Mouse (Mus musculus) lung, embryonic 14.5 days (tissue): ENCODE measurements around the gene Dnah8. TPM values are rescaled to one million over a fixed set of nuclear protein-coding genes. Genes with fewer than 3 reads are reported as not detected.

ENCODE experiments used
- ATAC-seq: fragments of 200-750 bp; cut with Nextera tagmentation; 2 replicates; pipeline ENCODE4 v1.8.0; 2017; ENCODE audit warnings: mild to moderate bottlenecking, moderate TSS enrichment, moderate library complexity; ENCODE audit not compliant: insufficient read depth
- DNase-seq: peaks from one replicate; pipeline ENCODE4 v3.0.0-alpha.2; 2015
- H3K27ac ChIP-seq: fragments of 300-500 bp; sonication (generic); 2 replicates; pipeline ENCODE4 v1.5.1; 2014; ENCODE audit warnings: low read depth, mild to moderate bottlenecking, moderate library complexity
- H3K27me3 ChIP-seq: fragments of 300-500 bp; sonication (generic); 2 replicates; pipeline ENCODE4 v1.6.1; 2014; ENCODE audit warnings: low read length, control low read depth; ENCODE audit not compliant: insufficient read depth
- H3K36me3 ChIP-seq: fragments of 300-500 bp; sonication (generic); 2 replicates; pipeline ENCODE4 v1.6.1; 2014; ENCODE audit warnings: control low read depth; ENCODE audit not compliant: insufficient read depth
- H3K4me1 ChIP-seq: fragments of 300-500 bp; sonication (generic); 2 replicates; pipeline ENCODE4 v1.6.1; 2014; ENCODE audit warnings: antibody characterized with exemption, control low read depth; ENCODE audit not compliant: insufficient read depth
- H3K4me2 ChIP-seq: fragments of 300-500 bp; sonication (generic); 2 replicates; pipeline ENCODE4 v1.6.1; 2014; ENCODE audit warnings: mild to moderate bottlenecking
- H3K4me3 ChIP-seq: fragments of 300-500 bp; sonication (generic); 2 replicates; pipeline ENCODE4 v1.5.1; 2014; ENCODE audit warnings: low read depth, low read length
- H3K9ac ChIP-seq: fragments of 300-500 bp; sonication (generic); 2 replicates; pipeline ENCODE4 v1.6.1; 2014
- H3K9me3 ChIP-seq: fragments of 300-500 bp; sonication (generic); 2 replicates; pipeline ENCODE4 v1.6.1; 2016; ENCODE audit warnings: low read depth, low read length, control low read depth
- CTCF ChIP-seq: IDR thresholded peaks from 2 replicates; pipeline ENCODE4 v1.5.1; 2016; ENCODE audit warnings: antibody characterized with exemption, low read depth
- WGBS: fragments of 180-500 bp; shearing (Covaris S2); extraction: QIAGEN DNeasy Blood & Tissue Kit; methylation state at CpG from one replicate; pipeline ENCODE4 v1.1.7; 2014; 5-methylcytosine and 5-hydroxymethylcytosine counted together
- polyA plus RNA-seq: library from polyadenylated mRNA; unstranded; fragments of >200 nt; fragmentation: Nextera tagmentation; extraction: Ambion mirVana; gene quantifications from 2 replicates; pipeline ENCODE4 v1.2.1, GENCODE M21; 2014

Dnah8 gene
- polyA plus RNA-seq, 1 experiment from 2014 or later: 4.7 TPM

DNA sequence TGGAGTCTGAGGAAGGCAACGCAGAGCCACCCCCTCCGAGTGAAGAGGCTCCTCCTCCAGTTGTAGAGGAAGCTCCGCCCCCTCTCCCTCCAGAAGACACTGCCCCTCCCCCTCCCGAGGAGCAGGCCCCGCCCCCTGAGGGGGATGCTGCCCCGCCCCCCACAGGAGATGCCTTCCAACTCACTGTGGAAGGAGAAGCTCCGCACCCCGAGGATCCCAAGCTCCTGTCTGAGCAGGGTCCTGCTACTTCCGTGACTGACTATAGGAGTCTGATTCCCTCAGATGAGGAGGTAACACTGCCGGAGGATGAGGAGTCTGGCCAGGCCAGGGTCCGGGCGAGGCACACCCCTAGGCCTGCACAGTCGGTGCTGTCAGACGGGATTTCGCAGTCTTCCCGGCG, 11.2 kb downstream of the Dnah8 start:
- Histone ChIP-seq H3K27me3 (no peaks in the 10 kb centered on the region), H3K36me3 (no peaks in the 10 kb centered on the region), H3K4me1 (no peaks in the 10 kb centered on the region), H3K9me3 (no peaks in the 10 kb centered on the region), H3K4me2 (peak overlapping the region; percentile 49), H3K9ac (0 out of 2 replicates have a peak overlapping the region, but pooled peaks have one; percentile 10), H3K4me3 (peak overlapping the region; percentile 22), H3K27ac (no peak overlapping the region)
- no peak for TF ChIP-seq CTCF
- 18% methylated on average over 16 of the region's 17 CpGs for WGBS
- ATAC-seq: 0 out of 2 replicates have a peak, but pooled peaks have one; percentile 38
- DNase-seq: peak; percentile 69

DNA sequence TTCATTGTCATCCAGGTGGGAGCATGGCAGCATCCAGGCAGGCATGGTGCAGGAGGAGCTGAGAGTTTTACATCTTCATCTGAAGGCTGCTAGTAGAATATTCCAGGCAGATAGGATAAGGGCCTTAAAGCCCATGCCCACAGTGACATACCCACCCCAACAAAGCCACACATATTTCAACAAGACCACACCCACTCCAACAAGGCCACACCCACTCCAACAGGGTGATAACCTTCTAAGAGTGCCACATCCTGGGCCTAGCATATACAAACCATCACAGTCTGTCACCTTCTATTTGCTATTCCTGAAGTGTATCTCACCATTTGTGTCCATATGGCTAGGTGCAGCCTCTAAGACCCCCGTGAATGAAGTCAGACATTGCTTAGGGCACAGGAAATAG, 13.6 kb downstream of the Dnah8 start:
- DNase-seq: no peak
- no peak for ATAC-seq
- Histone ChIP-seq H3K27ac (no peak overlapping the region), H3K27me3 (no peaks in the 10 kb centered on the region), H3K4me1 (no peaks in the 10 kb centered on the region), H3K36me3 (no peaks in the 10 kb centered on the region), H3K4me2 (no peak overlapping the region), H3K9ac (no peak overlapping the region), H3K9me3 (no peaks in the 10 kb centered on the region), H3K4me3 (no peak overlapping the region)
- 16% methylated on average over 1 of the region's 1 CpGs for WGBS
- no peak for TF ChIP-seq CTCF

DNA sequence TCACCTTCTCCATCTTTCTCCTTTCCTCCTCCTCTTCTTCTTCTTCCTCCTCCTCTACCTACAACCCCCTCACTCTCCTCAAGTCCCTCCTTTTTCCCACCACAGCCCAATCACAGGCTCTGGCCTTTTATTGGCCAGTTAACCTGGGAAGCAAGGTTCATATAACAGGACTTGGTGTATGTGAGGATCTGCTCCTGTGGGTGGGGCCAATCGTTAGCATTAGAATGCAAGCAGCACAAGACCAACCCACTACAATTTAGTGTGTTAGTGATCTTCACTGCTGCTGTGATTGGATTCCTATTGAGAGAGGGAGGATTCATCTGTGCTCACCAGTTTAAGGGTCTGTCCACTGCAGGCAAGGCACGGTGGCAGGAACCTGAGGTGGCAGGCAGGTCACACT, 14.8 kb downstream of the Dnah8 start:
- TF ChIP-seq CTCF: no peak
- DNase-seq (no peak), ATAC-seq (no peak)
- Histone ChIP-seq H3K27ac (no peak overlapping the region), H3K9me3 (no peaks in the 10 kb centered on the region), H3K4me3 (no peak overlapping the region), H3K9ac (no peak overlapping the region), H3K27me3 (no peaks in the 10 kb centered on the region), H3K36me3 (no peaks in the 10 kb centered on the region), H3K4me2 (no peak overlapping the region), H3K4me1 (no peaks in the 10 kb centered on the region)
- WGBS: 60% methylated on average over 2 of the region's 2 CpGs

DNA sequence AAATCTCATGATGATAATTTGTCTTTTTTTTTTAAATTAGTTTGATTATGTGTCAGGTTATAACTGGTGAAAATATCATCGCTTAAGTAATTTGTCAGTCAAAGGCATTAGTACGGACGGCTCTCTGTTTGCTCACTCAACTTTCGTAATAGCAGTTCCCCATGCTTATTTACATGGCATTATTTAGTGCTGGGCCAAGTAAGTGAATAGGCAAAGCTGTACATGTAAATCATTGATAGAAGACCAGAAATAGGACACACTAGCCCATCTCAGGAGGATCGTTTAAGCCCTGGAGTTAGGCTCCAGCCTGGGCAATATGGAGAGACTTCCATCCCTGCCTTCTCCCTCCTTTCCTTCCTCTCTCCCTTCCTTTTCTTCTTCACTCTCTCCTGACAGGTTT, 16.7 kb downstream of the Dnah8 start:
- Histone ChIP-seq H3K27ac (no peak overlapping the region), H3K27me3 (no peaks in the 10 kb centered on the region), H3K9ac (no peak overlapping the region), H3K4me3 (no peak overlapping the region), H3K4me2 (no peak overlapping the region), H3K4me1 (no peaks in the 10 kb centered on the region), H3K9me3 (no peaks in the 10 kb centered on the region), H3K36me3 (no peaks in the 10 kb centered on the region)
- TF ChIP-seq CTCF: no peak
- WGBS: 77% methylated on average over 5 of the region's 5 CpGs
- ATAC-seq (no peak), DNase-seq (no peak)

DNA sequence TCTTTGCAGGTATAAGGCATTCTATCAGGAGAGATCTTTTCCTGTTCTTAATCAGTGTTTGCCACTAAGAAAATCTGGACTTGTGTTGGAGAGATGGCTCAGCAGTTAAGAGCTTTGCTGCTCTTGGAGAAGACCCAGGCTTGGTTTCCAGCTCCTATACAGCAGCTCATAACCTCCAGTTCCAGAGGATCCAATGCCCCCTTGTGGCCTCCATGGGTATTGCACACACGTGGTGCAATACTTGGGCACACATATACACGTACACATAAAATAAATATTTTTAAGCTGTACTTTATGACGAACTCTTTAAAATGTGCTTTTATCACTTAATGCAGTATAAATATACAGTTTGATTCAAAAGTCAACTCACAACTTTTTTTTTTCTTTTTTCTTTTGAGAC, 24.6 kb downstream of the Dnah8 start:
- Histone ChIP-seq H3K4me3 (no peak overlapping the region), H3K4me1 (no peaks in the 10 kb centered on the region), H3K36me3 (no peaks in the 10 kb centered on the region), H3K27ac (no peak overlapping the region), H3K27me3 (no peaks in the 10 kb centered on the region), H3K9me3 (peaks cover 7% of the 10 kb centered on the region; the same call in 1 of the 2 replicates), H3K4me2 (no peak overlapping the region), H3K9ac (no peak overlapping the region)
- DNase-seq (no peak), ATAC-seq (no peak)
- peak; percentile 46 for TF ChIP-seq CTCF
- WGBS: 93% methylated on average over 3 of the region's 3 CpGs

DNA sequence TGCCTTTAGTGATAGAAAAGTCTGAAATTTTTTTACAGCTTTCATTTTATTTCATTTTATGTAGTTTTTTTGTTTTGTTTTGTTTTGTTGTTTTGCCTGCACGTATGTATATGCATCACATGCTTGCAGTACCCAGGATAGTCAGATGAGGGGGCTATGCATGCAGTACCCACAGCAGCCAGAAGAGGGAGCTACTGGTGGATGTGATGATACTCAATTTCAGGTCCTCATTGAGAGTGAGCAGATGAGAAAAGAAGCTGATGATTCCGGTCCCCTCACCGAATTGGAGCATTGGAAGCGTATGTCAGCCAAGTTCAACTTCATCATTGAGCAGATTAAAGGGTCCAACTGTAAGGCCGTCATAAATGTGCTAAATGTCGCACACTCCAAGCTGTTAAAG, 28.9 kb downstream of the Dnah8 start:
- Histone ChIP-seq H3K9me3 (peaks cover 7% of the 10 kb centered on the region; the same call in 1 of the 2 replicates), H3K36me3 (no peaks in the 10 kb centered on the region), H3K4me2 (no peak overlapping the region), H3K4me1 (no peaks in the 10 kb centered on the region), H3K9ac (no peak overlapping the region), H3K27ac (no peak overlapping the region), H3K27me3 (no peaks in the 10 kb centered on the region), H3K4me3 (no peak overlapping the region)
- 92% methylated on average over 6 of the region's 6 CpGs for WGBS
- DNase-seq (no peak), ATAC-seq (no peak)
- peak; percentile 59 for TF ChIP-seq CTCF

DNA sequence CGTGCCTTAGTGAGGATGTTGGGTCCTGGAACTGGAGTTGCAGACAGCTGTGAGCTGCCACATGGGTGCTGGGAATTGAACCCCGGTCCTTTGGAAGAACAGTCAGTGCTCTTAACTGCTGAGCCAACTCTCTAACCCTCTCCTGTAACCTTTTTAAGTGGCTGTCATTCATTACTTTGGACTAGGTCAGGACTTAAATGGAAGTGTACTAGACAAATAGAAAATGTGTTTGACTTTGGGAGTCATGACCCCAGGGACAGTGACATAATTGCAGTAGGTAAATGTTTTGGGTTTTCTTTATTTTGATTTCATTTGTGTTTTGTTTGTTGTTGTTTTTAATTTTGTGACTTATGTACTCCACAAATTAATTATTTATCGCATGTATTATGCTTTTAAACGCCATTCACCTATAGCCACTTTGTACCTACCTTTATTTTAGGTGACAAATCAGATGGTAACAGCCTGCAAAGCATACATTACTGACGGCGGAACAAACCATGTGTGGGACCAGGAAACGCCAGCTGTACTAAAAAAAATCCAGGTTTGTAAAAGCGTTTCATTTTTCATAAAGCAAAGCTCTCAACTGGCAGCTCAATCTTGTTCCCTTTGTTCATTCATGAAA, 33.5 kb downstream of the Dnah8 start:
- ATAC-seq (no peak), DNase-seq (peak; percentile 21)
- Histone ChIP-seq H3K36me3 (no peaks in the 10 kb centered on the region), H3K27ac (peak overlapping the region; percentile 83), H3K4me2 (peak overlapping the region; percentile 61), H3K9ac (peak overlapping the region; percentile 44), H3K4me3 (peak overlapping the region; percentile 26), H3K27me3 (no peaks in the 10 kb centered on the region), H3K4me1 (no peaks in the 10 kb centered on the region), H3K9me3 (no peaks in the 10 kb centered on the region)
- 37% methylated on average over 8 of the region's 8 CpGs for WGBS
- no peak for TF ChIP-seq CTCF
